Mouse (Mus musculus): ENCODE measurements at regions not wholly inside any gene's neighbourhood (a gene's known extent, or its start where the extent isn't known, plus 50 kb on each side); places are given as distances from the start of the nearest gene placed in this dataset.

- TF ChIP-seq CTCF (IDR thresholded peaks at IDR 0.05; ENCODE audit: low read depth) (no peak), EP300 (IDR thresholded peaks at IDR 0.05; ENCODE audit: low read depth) (no peak)
Observed at GRCm38 (mm10) chr16:49330725-49331386, 273.6 kb downstream of the Myh15 start.

All from liver, postnatal 0 days (tissue).